Mouse (Mus musculus) limb, embryonic 14.5 days (tissue): ENCODE measurements around the gene Akap6. TPM values are rescaled to one million over a fixed set of nuclear protein-coding genes. Genes with fewer than 3 reads are reported as not detected.

Source experiments
- ATAC-seq: fragments of 200-750 bp; cut with Nextera tagmentation; 2 replicates; pipeline ENCODE4 v1.8.0; 2017; ENCODE audit warnings: low read depth, moderate number of reproducible peaks, moderate TSS enrichment; ENCODE audit not compliant: low FRiP score
- DNase-seq: peaks from one replicate; pipeline ENCODE4 v3.0.0-alpha.2; 2015; ENCODE audit warnings: low spot score
- H3K27ac ChIP-seq: fragments of 300-500 bp; sonication (generic); replicated peaks from 2 replicates; pipeline ENCODE4 v1.5.1; 2014; ENCODE audit warnings: low read depth, mild to moderate bottlenecking, low read length, moderate library complexity, mixed read lengths
- H3K27me3 ChIP-seq: fragments of 300-500 bp; sonication (generic); 2 replicates; pipeline ENCODE4 v1.6.1; 2014; ENCODE audit warnings: low read length, mixed read lengths; ENCODE audit not compliant: control insufficient read depth, insufficient read depth
- H3K36me3 ChIP-seq: fragments of 300-500 bp; sonication (generic); 2 replicates; pipeline ENCODE4 v1.6.1; 2014; ENCODE audit warnings: mild to moderate bottlenecking, low read length, moderate library complexity, mixed read lengths; ENCODE audit not compliant: control insufficient read depth, insufficient read depth
- H3K4me1 ChIP-seq: fragments of 300-500 bp; sonication (generic); 2 replicates; pipeline ENCODE4 v1.6.1; 2014; ENCODE audit warnings: antibody characterized with exemption, low read length, mixed read lengths; ENCODE audit not compliant: control insufficient read depth, insufficient read depth
- H3K4me2 ChIP-seq: fragments of 300-500 bp; sonication (generic); replicated peaks from 2 replicates; pipeline ENCODE4 v1.6.1; 2014; ENCODE audit warnings: low read depth, mild to moderate bottlenecking, low read length, moderate library complexity; ENCODE audit not compliant: severe bottlenecking
- H3K4me3 ChIP-seq: fragments of 300-500 bp; sonication (generic); replicated peaks from 2 replicates; pipeline ENCODE4 v1.5.1; 2014; ENCODE audit warnings: low read length
- H3K9ac ChIP-seq: fragments of 300-500 bp; sonication (generic); 2 replicates; pipeline ENCODE4 v1.6.1; 2014; ENCODE audit warnings: mild to moderate bottlenecking, low read depth, low read length, moderate library complexity; ENCODE audit not compliant: severe bottlenecking
- H3K9me3 ChIP-seq: fragments of 300-500 bp; sonication (generic); 2 replicates; pipeline ENCODE4 v1.6.1; 2016; ENCODE audit warnings: low read length; ENCODE audit not compliant: control insufficient read depth
- POLR2A ChIP-seq: fragments of 200-500 bp; IDR thresholded peaks from 2 replicates; pipeline ENCODE4 v1.8.0; 2012; ENCODE audit warnings: inconsistent platforms, mild to moderate bottlenecking, moderate library complexity, borderline replicate concordance; ENCODE audit not compliant: insufficient read depth, insufficient read length; ENCODE audit errors: extremely low read depth
- WGBS: fragments of 180-500 bp; shearing (Covaris S2); extraction: QIAGEN DNeasy Blood & Tissue Kit; methylation state at CpG from one replicate; pipeline ENCODE4 v1.1.7; 2014; 5-methylcytosine and 5-hydroxymethylcytosine counted together
- polyA plus RNA-seq, 2 experiments: library from polyadenylated mRNA; depleted of rRNA in 1 of 2; stranded (reverse) in 1 of 2; unstranded in 1 of 2; fragments of >200 nt; fragmentation: Nextera tagmentation in 1 of 2; extraction: Ambion mirVana in 1 of 2; gene quantifications; 2 replicates each; pipeline versions ENCODE4 v1.2.1 to v1.2.3; 2012 to 2014

Akap6 gene
- polyA plus RNA-seq, 2 experiments = 1.2 to 1.6 TPM

- 82% methylated on average over 5 of the region's 5 CpGs for WGBS
- Histone ChIP-seq H3K4me1 (no peaks in the 10 kb centered on the region), H3K4me3 (no peak overlapping the region), H3K27ac (no peak overlapping the region), H3K9me3 (no peaks in the 10 kb centered on the region; the same call in 1 of the 2 replicates), H3K27me3 (no peaks in the 10 kb centered on the region), H3K9ac (no peak overlapping the region), H3K4me2 (no peak overlapping the region), H3K36me3 (no peaks in the 10 kb centered on the region)
- ATAC-seq = no peak
- no peak for TF ChIP-seq POLR2A
- DNase-seq = no peak
Observed at GRCm38 (mm10) chr12:52824774-52825173, 125.6 kb downstream of the Akap6 start.

DNA sequence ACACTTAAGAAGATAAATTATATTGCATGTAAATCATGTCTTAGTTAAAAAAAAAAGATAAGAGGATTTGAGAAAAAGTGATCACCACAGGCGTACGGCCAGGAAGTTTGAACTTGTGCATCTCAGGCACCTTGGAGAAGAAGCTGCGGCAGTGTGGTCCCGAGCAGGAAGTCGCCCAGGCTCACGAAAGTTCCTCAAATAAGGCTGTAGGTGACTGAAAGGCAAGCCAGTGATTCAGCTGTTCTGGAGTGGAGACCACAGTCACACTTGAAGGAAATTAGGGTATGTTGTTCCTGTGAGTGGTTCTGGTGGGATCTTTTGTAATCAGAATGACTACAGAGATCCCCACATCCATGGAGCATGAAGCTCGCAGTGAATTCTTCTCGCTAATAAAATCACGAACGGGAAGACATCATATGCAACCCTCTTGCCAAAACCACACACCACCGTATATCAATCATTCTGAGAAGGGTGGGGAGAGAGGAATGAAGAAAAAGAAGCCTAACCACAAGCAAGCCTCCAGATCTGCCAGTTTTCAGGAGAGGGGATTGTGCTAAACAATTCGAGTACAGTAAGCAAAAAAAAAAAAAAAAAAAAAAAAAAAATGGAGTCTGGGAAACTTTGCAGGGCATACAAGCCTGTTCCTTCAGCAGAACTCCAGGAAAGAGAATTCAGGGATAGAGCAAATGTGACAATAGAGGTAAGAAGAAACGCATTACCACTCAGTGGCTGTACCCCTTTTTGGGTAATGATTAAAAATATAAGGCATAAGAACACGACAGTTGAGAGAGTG, 130.0 kb downstream of the Akap6 start:
- WGBS = 65% methylated on average over 14 of the region's 14 CpGs
- Histone ChIP-seq H3K4me3 (no peak overlapping the region), H3K27me3 (no peaks in the 10 kb centered on the region), H3K4me2 (no peak overlapping the region), H3K9ac (no peak overlapping the region), H3K9me3 (no peaks in the 10 kb centered on the region), H3K36me3 (no peaks in the 10 kb centered on the region), H3K27ac (no peak overlapping the region), H3K4me1 (no peaks in the 10 kb centered on the region)
- ATAC-seq (no peak), DNase-seq (peak; percentile 30)
- no peak for TF ChIP-seq POLR2A

DNA sequence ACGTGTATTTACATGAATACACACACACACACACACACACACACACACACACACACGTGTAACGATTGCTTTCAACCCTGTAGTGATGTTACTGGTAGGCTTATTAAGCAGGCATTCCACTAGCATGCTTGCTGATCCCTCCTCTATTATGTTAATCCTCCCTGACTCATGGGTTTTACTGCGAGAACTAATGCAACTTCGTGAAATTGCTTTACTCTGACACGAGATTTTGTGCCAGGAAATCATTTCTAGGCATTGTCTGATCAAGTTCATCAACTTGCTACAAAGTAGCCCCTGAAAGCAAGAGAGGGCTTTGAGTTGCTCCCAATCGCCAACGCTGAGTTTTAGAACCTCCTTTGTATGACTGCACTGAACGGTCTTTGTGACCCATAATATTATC, 132.6 kb downstream of the Akap6 start:
- Histone ChIP-seq H3K4me3 (no peak overlapping the region), H3K4me1 (peaks cover 22% of the 10 kb centered on the region), H3K27ac (no peak overlapping the region), H3K4me2 (no peak overlapping the region), H3K9me3 (no peaks in the 10 kb centered on the region), H3K27me3 (no peaks in the 10 kb centered on the region), H3K36me3 (no peaks in the 10 kb centered on the region), H3K9ac (no peak overlapping the region)
- WGBS = 43% methylated on average over 9 of the region's 9 CpGs
- no peak for TF ChIP-seq POLR2A
- no peak for DNase-seq
- ATAC-seq = no peak

- 11% methylated on average over 4 of the region's 4 CpGs for WGBS
- Histone ChIP-seq H3K4me2 (no peak overlapping the region), H3K27ac (no peak overlapping the region), H3K4me3 (no peak overlapping the region), H3K36me3 (no peaks in the 10 kb centered on the region), H3K4me1 (peaks cover 22% of the 10 kb centered on the region), H3K27me3 (no peaks in the 10 kb centered on the region), H3K9me3 (no peaks in the 10 kb centered on the region), H3K9ac (no peak overlapping the region)
- peak; percentile 93 for DNase-seq
- no peak for TF ChIP-seq POLR2A
- ATAC-seq = no peak; the same call in 1 of the 2 replicates
Observed at GRCm38 (mm10) chr12:52832230-52832629, 133.0 kb downstream of the Akap6 start.

- no peaks in the 10 kb centered on the region for H3K36me3 ChIP-seq
- H3K27me3 ChIP-seq = no peaks in the 10 kb centered on the region
- H3K27ac ChIP-seq = no peak overlapping the region
- ATAC-seq (no peak), DNase-seq (no peak)
- 71% methylated on average over 6 of the region's 6 CpGs for WGBS
- no peak for TF ChIP-seq POLR2A
- H3K4me3 ChIP-seq = no peak overlapping the region
- no peak overlapping the region for H3K9ac ChIP-seq
- peaks cover 22% of the 10 kb centered on the region for H3K4me1 ChIP-seq
- no peak overlapping the region for H3K4me2 ChIP-seq
- no peaks in the 10 kb centered on the region for H3K9me3 ChIP-seq
Observed at GRCm38 (mm10) chr12:52833141-52833540, 134.0 kb downstream of the Akap6 start.
